Mouse (Mus musculus): Measurements from ENCODE around the gene Gm7929.
"Not testable (repeated sequence)": the region's sequence is repeated elsewhere in the genome, so short reads cannot be mapped to it uniquely, and the experiment has no call there.

The Gm7929 gene

DNA sequence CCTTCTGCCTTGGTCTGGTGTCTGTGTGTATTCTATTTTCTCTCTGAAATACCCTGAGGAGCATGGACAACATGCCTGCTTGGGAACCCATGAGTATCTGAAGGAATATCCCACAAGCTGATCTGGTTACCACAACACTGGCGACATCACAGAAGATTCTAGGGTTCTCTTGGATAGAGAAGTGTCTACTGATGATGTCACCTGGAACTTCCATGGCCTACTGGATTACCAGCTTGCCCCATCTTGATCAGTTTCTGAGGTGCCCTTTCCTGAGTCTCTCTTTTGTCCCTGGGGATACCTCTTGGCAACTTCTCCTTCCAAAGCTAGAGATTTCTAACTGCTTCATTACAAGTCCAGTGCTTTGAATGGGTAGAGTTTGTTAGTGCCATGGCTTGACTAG, at the start of gene Gm7929:
Gene Gm7929 (minus strand): TSS at position 101 of the 400 bp plus-strand sequence.
- not testable (repeated sequence) for DNase-seq (ENCODE audit: low read depth, low spot score)

DNA sequence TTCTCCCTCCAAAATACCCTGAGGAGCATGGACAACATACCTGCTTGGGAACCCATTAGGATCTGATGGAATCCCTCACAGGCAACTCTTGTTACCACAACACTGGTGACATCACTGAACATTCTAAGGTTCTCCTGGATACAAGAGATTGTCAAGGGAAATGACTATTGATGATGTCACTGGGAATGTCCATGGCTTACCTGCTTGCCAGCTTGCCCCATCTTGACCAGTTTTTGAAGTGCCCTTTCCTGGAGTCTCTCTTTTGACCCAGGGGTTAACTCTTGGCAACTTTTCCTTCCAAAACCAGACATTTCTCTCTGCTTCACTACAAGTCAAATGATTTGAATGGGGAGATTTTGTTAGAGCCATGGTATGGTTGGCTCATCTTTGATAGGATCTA, 21.9 kb upstream of the Gm7929 start, which contains the start of gene Gm47189:
Gene Gm47189 (minus strand): TSS at position 101 of the 400 bp plus-strand sequence.
- DNase-seq (ENCODE audit: low read depth, low spot score) = not testable (repeated sequence)

DNA sequence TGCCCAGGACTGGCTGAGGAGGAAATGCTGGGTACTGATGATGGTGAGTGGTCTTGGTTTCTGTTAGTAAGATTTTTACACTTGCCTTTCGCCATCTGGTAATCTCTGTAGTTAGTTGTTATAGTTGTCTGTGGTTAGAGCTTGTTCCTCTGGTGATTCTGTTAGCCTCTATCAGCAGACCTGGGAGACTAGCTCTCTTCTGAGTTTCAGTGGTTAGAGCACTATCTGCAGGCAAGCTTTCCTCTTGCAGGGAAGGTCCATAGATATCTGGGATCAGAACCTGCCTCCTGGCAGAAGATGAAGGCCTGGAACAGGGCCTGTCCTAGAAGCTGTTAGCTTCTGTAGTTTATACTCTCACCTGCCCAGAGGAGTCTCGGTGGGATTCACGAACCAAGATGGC, 5.5 kb upstream of the Gm7929 start:
- DNase-seq (ENCODE audit: low read depth, low spot score) = not testable (repeated sequence)

DNA sequence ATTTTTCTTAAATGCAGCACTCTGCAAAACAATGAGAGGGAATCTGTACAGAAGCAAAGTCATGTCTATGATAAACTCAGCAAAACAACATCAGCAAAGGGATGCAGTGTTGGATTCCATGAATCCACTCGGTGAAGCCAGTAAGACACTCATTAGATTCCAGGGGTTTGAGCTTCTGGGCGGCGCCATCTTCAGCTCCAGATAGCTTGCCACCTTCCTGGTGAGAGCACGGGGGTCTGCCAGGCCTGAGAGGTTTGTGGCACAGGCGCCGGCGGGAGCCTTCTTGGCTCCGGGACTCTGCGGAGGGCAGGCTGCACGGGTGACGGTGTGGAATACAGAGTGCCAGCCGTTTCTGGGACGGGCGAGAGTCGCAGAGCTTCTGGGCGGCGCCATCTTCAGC, 27.0 kb downstream of the Gm7929 start:
- DNase-seq (ENCODE audit: low read depth, low spot score) = not testable (repeated sequence)

DNA sequence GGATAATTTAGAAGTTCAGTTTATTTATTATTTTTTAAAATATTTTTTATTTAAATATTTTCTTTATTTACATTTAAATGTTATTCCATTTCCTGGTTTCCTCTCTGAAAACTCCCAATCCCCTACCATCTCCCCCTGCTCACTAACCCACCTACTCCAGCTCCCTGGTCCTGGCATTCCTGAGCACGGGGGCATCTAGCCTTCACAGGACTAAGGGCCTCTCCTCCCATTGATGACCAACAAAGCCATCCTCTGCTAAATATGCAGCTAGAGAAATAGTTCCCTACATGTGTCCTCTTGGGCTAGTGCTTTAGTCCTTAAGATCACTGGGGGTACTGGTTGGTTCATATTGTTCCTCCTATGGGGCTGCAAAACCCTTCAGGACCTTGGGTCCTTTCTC, 33.2 kb downstream of the Gm7929 start:
- not testable (repeated sequence) for DNase-seq (ENCODE audit: low read depth, low spot score)

DNA sequence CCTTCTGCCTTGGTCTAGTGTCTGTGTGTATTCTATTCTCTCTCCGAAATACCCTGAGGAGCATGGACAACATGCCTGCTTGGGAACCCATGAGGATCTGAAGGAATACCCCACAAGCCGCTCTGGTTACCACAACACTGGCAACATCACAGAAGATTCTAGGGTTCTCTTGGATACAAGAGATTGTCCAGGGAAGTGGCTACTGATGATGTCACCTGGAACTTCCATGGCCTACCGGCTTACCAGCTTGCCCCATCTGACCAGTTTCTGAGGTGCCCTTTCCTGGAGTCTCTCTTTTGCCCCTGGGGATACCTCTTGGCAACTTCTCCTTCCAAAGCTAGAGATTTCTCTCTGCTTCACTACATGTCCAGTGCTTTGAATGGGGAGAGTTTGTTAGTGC, 48.6 kb downstream of the Gm7929 start, which contains the start of gene Gm8068:
Gene Gm8068 (minus strand): TSS at position 101 of the 400 bp plus-strand sequence.
- DNase-seq (ENCODE audit: low read depth, low spot score) = not testable (repeated sequence)
